Mouse (Mus musculus) cerebellum, postnatal 25 days (tissue): Measurements from ENCODE around the gene Crip2.

ENCODE experiments used
- DNase-seq, 2 experiments: peaks; one replicate each; pipeline ENCODE4 v3.0.0; 2021; ENCODE audit warnings: mixed read lengths in 2 of 2

The Crip2 gene

GRCm38 (mm10) chr12:113185442-113186291 is 45.6 kb downstream of the Crip2 start, which contains the start of gene Tmem121:
Gene Tmem121, plus strand, starts transcription at chr12:113185930.
- DNase-seq = peak; percentile 68 to 74

GRCm38 (mm10) chr12:113186326-113187010 is 46.4 kb downstream of the Crip2 start:
- peak; percentile 29 to 37 for DNase-seq

- peak; percentile 32 for DNase-seq
These were observed 47.0 kb downstream of the Crip2 start for GRCm38 (mm10) chr12:113187011-113187375.

GRCm38 (mm10) chr12:113187584-113188295 is 47.7 kb downstream of the Crip2 start:
- peak; percentile 95 to 97 for DNase-seq

GRCm38 (mm10) chr12:113188349-113189055 is 48.5 kb downstream of the Crip2 start:
- DNase-seq = peak in 1 of 2 experiments; percentile 39

- no peak for DNase-seq
These were observed 53.4 kb downstream of the Crip2 start for GRCm38 (mm10) chr12:113193423-113193822.
